Mouse (Mus musculus) midbrain, embryonic 14.5 days (tissue): Measurements from ENCODE around the gene Thrsp. TPM values are rescaled to one million over a fixed set of nuclear protein-coding genes. Genes with fewer than 3 reads are reported as not detected.
"Not testable (repeated sequence)": the region's sequence is repeated elsewhere in the genome, so short reads cannot be mapped to it uniquely, and the experiment has no call there.

ENCODE experiments used
- ATAC-seq: fragments of 200-750 bp; cut with Nextera tagmentation; 2 replicates; pipeline ENCODE4 v1.8.0; 2017; ENCODE audit warnings: moderate number of reproducible peaks, moderate library complexity; ENCODE audit not compliant: low FRiP score, low TSS enrichment
- DNase-seq: peaks from one replicate; pipeline ENCODE4 v3.0.0-alpha.2; 2015
- H3K27ac ChIP-seq: fragments of 300-500 bp; sonication (generic); replicated peaks from 2 replicates; pipeline ENCODE4 v1.5.1; 2014; ENCODE audit warnings: mild to moderate bottlenecking, low read depth, low read length, moderate library complexity
- H3K27me3 ChIP-seq: fragments of 300-500 bp; sonication (generic); 2 replicates; pipeline ENCODE4 v1.6.1; 2014; ENCODE audit warnings: low read length, control low read depth, mixed read lengths; ENCODE audit not compliant: control insufficient read depth, insufficient read depth
- H3K36me3 ChIP-seq: fragments of 300-500 bp; sonication (generic); 2 replicates; pipeline ENCODE4 v1.6.1; 2014; ENCODE audit warnings: low read length, control low read depth; ENCODE audit not compliant: control insufficient read depth, insufficient read depth
- H3K4me1 ChIP-seq: fragments of 300-500 bp; sonication (generic); 2 replicates; pipeline ENCODE4 v1.6.1; 2014; ENCODE audit warnings: mild to moderate bottlenecking, antibody characterized with exemption, low read length, control low read depth; ENCODE audit not compliant: control insufficient read depth, insufficient read depth
- H3K4me2 ChIP-seq: fragments of 300-500 bp; sonication (generic); 2 replicates; pipeline ENCODE4 v1.6.1; 2014; ENCODE audit warnings: mild to moderate bottlenecking, low read length, moderate library complexity
- H3K4me3 ChIP-seq: fragments of 300-500 bp; sonication (generic); replicated peaks from 2 replicates; pipeline ENCODE4 v1.5.1; 2014; ENCODE audit warnings: low read depth, low read length
- H3K9ac ChIP-seq: fragments of 300-500 bp; sonication (generic); replicated peaks from 2 replicates; pipeline ENCODE4 v1.6.1; 2014; ENCODE audit warnings: mild to moderate bottlenecking, low read length, moderate library complexity
- H3K9me3 ChIP-seq: fragments of 300-500 bp; sonication (generic); 2 replicates; pipeline ENCODE4 v1.6.1; 2016; ENCODE audit warnings: low read length, control low read depth, mixed read lengths; ENCODE audit not compliant: control insufficient read depth
- WGBS: fragments of 180-500 bp; shearing (Covaris S2); extraction: QIAGEN DNeasy Blood & Tissue Kit; methylation state at CpG from one replicate; pipeline ENCODE4 v1.1.7; 2014; 5-methylcytosine and 5-hydroxymethylcytosine counted together
- polyA plus RNA-seq: library from polyadenylated mRNA; unstranded; fragments of >200 nt; fragmentation: Nextera tagmentation; extraction: Ambion mirVana; gene quantifications from 2 replicates; pipeline ENCODE4 v1.2.1, GENCODE M21; 2014

Thrsp gene
- 1.2 and 1.7 TPM in 2 replicates for polyA plus RNA-seq

DNA sequence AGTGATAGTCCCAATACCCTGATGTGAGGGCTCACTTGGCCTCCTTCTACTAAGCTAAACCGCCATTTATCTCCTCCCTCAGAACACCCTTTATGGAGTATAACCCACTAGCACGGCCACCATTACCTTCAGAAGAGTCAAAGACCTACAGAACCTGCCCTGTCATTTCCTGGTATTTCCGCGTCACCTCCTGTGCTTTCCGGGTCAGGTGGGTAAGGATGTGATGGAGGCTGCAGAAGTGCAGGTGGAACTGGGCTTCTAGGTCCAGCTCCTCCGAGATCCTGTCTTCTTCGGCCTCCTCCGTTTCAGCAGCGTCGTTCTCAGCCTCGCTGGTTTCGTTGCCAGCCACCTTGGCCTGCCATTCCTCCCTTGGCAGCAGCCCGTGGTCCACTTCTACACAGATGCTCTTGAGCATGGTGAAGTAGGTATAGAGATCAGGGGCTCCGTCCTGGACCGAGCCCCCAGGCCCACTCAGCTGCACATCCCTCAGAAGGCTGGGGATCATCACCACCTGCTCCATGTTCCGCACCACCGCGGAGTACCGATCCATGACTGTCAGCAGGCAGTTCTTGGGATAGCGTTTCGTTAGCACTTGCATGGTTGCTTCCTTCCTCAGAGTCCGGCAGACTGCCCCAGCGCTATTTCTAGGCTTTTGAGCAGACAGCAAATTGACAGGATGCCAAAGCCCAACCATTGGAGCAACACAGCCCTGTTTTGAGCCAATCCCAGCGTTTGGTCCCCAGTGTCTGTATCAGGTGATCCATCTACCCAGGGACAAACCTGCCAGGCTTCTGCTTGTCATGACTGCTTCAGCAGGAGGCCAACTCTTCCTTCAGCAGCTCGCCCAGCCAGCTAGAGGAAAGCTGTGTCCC is at the start of gene Thrsp:
Gene Thrsp (minus strand): TSS at position 825 of the 872 bp plus-strand sequence.
- Histone ChIP-seq H3K9me3 (no peaks in the 10 kb centered on the region), H3K27ac (no peak within 1 kb of the TSS; the same call in 1 of the 2 replicates), H3K36me3 (no peaks in the 10 kb centered on the region; the same call in 1 of the 2 replicates), H3K4me3 (no peak within 1 kb of the TSS), H3K9ac (no peak within 1 kb of the TSS), H3K4me1 (no peaks in the 10 kb centered on the region), H3K4me2 (no peak within 1 kb of the TSS), H3K27me3 (no peaks in the 10 kb centered on the region)
- 80% methylated on average over 25 of the region's 25 CpGs for WGBS
- ATAC-seq, result no peak
- DNase-seq, result peak; percentile 44

GRCm38 (mm10) chr7:97455577-97455976 is 38.0 kb upstream of the Thrsp start:
- Histone ChIP-seq H3K36me3 (no peaks in the 10 kb centered on the region), H3K9me3 (no peaks in the 10 kb centered on the region), H3K4me2 (no peak overlapping the region), H3K27ac (no peak overlapping the region), H3K9ac (no peak overlapping the region), H3K4me3 (no peak overlapping the region), H3K27me3 (no peaks in the 10 kb centered on the region), H3K4me1 (no peaks in the 10 kb centered on the region)
- DNase-seq (no peak), ATAC-seq (no peak)
- 86% methylated on average over 3 of the region's 3 CpGs for WGBS

DNA sequence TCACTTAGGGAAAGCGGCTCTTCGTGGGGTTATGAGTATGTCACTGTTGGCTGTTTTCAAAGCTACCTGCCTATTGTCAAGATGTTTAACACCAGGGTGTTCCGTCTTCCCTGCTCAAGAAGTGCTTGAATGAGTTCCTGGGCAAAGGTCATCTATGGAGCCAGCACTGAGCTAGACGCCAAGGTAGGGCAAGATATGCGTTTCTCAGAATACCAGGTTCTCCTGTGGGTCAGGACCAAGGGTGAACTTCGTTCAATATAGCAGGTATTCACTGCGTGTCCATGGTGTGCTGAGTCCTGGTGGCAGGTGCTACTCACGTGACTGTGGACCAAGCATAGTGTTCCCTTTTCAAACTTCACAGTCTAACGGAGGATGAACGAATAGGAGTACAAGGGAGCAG is 37.3 kb upstream of the Thrsp start:
- Histone ChIP-seq H3K4me2 (no peak overlapping the region), H3K27ac (no peak overlapping the region), H3K4me1 (no peaks in the 10 kb centered on the region), H3K36me3 (no peaks in the 10 kb centered on the region), H3K9ac (no peak overlapping the region), H3K4me3 (no peak overlapping the region), H3K9me3 (no peaks in the 10 kb centered on the region), H3K27me3 (no peaks in the 10 kb centered on the region)
- no peak for DNase-seq
- no peak for ATAC-seq
- 94% methylated on average over 10 of the region's 10 CpGs for WGBS

DNA sequence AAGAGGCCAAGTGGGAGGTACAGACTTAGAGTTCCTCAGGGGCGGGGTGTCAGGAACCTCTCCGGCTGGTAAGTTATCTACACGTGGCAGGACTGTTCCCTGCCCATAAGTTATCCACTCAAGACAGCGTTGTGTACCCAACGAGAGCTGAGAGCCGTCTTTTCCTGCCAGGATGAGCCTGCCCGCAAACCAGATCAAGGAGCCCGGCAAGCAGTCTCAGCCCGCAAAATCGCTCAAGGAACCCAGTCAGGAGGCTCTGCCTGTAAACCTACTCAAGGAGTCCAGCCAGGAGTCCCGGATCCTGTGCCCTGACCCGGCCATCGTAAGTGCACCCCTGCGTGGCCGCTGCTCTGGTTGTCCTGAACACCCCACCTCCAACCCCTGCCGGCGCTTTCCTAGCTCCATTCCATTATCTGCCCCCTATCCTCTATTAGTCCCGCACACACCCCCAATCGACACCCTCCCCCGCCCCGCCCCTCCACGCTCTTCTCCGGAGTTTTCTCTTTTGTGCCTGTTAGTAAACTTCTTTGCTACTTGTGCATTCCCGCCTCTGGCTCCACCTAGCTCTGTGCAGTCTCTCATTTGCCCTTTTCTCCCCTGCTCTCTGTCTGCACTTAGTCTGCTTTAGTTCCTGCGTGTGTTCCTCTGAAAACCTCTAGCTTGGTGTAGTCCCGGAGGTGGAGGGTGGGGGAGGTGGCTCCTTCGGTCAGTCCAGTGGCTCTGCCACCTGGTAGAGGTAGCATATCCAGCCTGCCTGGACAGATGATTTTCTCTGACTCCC is 35.8 kb upstream of the Thrsp start:
- Histone ChIP-seq H3K27me3 (no peaks in the 10 kb centered on the region), H3K4me3 (peak overlapping the region; percentile 12; the same call in 1 of the 2 replicates), H3K27ac (no peak overlapping the region), H3K9me3 (0 out of 2 replicates have a peak, but pooled peaks cover 8% of the 10 kb centered on the region), H3K4me1 (no peaks in the 10 kb centered on the region), H3K4me2 (peak overlapping the region; percentile 47), H3K36me3 (no peaks in the 10 kb centered on the region), H3K9ac (no peak overlapping the region; the same call in 1 of the 2 replicates)
- ATAC-seq (no peak), DNase-seq (peak; percentile 18)
- 8% methylated on average over 27 of the region's 27 CpGs for WGBS

GRCm38 (mm10) chr7:97452196-97452595 is 34.7 kb upstream of the Thrsp start:
- Histone ChIP-seq H3K4me3 (no peak overlapping the region), H3K27ac (no peak overlapping the region), H3K4me1 (no peaks in the 10 kb centered on the region), H3K27me3 (no peaks in the 10 kb centered on the region), H3K4me2 (no peak overlapping the region), H3K9ac (no peak overlapping the region; the same call in 1 of the 2 replicates), H3K9me3 (0 out of 2 replicates have a peak, but pooled peaks cover 8% of the 10 kb centered on the region), H3K36me3 (no peaks in the 10 kb centered on the region)
- 83% methylated on average over 6 of the region's 6 CpGs for WGBS
- ATAC-seq (no peak), DNase-seq (no peak)

DNA sequence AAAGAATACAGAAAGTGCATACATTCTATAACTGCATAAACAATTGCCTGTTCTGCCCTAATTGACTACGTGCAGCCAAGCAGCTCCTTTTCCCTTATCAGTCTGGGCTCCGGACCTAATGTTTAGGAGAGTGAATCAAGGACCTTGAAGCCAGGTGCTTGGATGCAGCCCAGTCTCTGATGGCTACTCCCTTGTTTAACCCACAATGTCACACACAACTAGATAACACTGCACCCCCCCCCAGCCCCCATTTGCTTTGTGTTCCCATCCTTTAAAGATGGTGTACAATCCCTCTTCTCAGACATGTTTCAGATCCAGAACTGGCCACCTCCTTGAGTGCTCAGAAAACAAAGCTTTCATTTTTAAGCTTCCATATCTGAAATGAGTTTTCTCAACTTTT is 33.5 kb upstream of the Thrsp start, which contains the start of gene Kctd14:
Gene Kctd14 (plus strand): TSS at position 301 of the 400 bp plus-strand sequence.
- H3K36me3 ChIP-seq, H3K4me3 ChIP-seq, ATAC-seq, H3K4me1 ChIP-seq, H3K9me3 ChIP-seq, H3K27ac ChIP-seq, DNase-seq, H3K4me2 ChIP-seq, H3K27me3 ChIP-seq, H3K9ac ChIP-seq: not testable (repeated sequence)
- whole genome bisulfite sequencing, result 86% methylated on average over 2 of the region's 2 CpGs

GRCm38 (mm10) chr7:97447050-97447531 is 29.6 kb upstream of the Thrsp start:
- peak overlapping the region; percentile 84 for H3K27ac ChIP-seq
- no peaks in the 10 kb centered on the region for H3K4me1 ChIP-seq
- no peak overlapping the region for H3K9ac ChIP-seq
- ATAC-seq, result peak; percentile 62
- H3K4me2 ChIP-seq, result no peak overlapping the region
- H3K9me3 ChIP-seq, result 0 out of 2 replicates have a peak, but pooled peaks cover 8% of the 10 kb centered on the region
- 48% methylated on average over 6 of the region's 6 CpGs for WGBS
- DNase-seq, result peak; percentile 61
- no peak overlapping the region for H3K4me3 ChIP-seq
- no peaks in the 10 kb centered on the region for H3K27me3 ChIP-seq
- no peaks in the 10 kb centered on the region for H3K36me3 ChIP-seq

DNA sequence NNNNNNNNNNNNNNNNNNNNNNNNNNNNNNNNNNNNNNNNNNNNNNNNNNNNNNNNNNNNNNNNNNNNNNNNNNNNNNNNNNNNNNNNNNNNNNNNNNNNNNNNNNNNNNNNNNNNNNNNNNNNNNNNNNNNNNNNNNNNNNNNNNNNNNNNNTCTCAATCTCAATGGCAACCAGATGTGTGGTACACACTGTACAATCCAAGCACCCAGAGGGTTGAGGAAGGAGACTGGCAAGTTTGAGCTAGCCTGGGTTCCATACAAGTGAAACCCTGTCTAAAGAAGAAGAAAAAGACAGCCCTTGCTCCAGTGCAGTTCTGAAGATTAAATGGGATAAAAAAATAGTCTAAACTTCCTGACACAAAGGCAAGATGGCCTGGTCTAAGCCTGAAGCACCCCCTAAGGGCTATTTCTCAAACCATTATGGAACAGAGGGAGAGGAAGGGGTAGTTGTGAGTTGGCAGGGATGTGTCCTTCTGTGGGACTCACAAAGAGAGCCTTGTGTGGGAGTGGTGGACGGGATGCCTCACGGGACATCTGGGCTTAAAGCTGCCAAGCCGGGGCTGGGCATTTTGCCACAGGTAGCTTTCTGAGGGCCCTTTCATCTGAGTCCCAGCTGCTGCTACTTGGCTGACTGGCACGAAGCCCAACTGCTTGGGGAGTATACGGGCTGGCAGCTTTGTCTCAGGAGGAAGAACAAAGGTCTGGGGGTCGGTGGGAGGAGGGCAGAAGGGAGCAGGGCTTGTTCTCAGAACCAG is 28.8 kb upstream of the Thrsp start:
- ATAC-seq, result peak; percentile 93
- H3K4me1 ChIP-seq, result no peaks in the 10 kb centered on the region
- no peak overlapping the region for H3K4me3 ChIP-seq
- H3K9ac ChIP-seq, result no peak overlapping the region
- H3K27me3 ChIP-seq, result no peaks in the 10 kb centered on the region
- H3K27ac ChIP-seq, result peak overlapping the region; percentile 84
- H3K36me3 ChIP-seq, result no peaks in the 10 kb centered on the region
- peak; percentile 93 for DNase-seq
- no peak overlapping the region for H3K4me2 ChIP-seq
- 0 out of 2 replicates have a peak, but pooled peaks cover 8% of the 10 kb centered on the region for H3K9me3 ChIP-seq
- WGBS, result 24% methylated on average over 6 of the region's 6 CpGs
